Mouse (Mus musculus) frontal cortex, adult 2 months (tissue): ENCODE results near the gene Kcnk5. TPM values are rescaled to one million over a fixed set of nuclear protein-coding genes. Genes with fewer than 3 reads are reported as not detected.

ENCODE experiments used
- DNase-seq, 2 experiments: peaks; one replicate each; pipeline ENCODE4 v3.0.0; 2022; ENCODE audit warnings: low spot score in 1 of 2; ENCODE audit errors: extremely low spot score in 1 of 2
- polyA plus RNA-seq: library from polyadenylated mRNA; depleted of rRNA; stranded (reverse); fragments of >200 nt; gene quantifications from 2 replicates; pipeline ENCODE4 v1.2.3, GENCODE M21; 2012

Kcnk5 gene
- polyA plus RNA-seq, 1 experiment: 0.86 TPM

- DNase-seq: no peak
Observed at GRCm38 (mm10) chr14:20169251-20169650, 12.4 kb downstream of the Kcnk5 start.

- DNase-seq: no peak
Observed at GRCm38 (mm10) chr14:20168478-20168877, 13.1 kb downstream of the Kcnk5 start.

- no peak for DNase-seq
Observed at GRCm38 (mm10) chr14:20168054-20168453, 13.6 kb downstream of the Kcnk5 start.

GRCm38 (mm10) chr14:20165413-20165812, 16.2 kb downstream of the Kcnk5 start:
- no peak for DNase-seq

GRCm38 (mm10) chr14:20164438-20164837, 17.2 kb downstream of the Kcnk5 start:
- no peak for DNase-seq

GRCm38 (mm10) chr14:20162686-20163085, 18.9 kb downstream of the Kcnk5 start:
- no peak for DNase-seq

GRCm38 (mm10) chr14:20158727-20159681, 22.6 kb downstream of the Kcnk5 start:
- DNase-seq: no peak

GRCm38 (mm10) chr14:20157595-20157994, 24.0 kb downstream of the Kcnk5 start:
- no peak for DNase-seq

GRCm38 (mm10) chr14:20155718-20156117, 25.9 kb downstream of the Kcnk5 start:
- DNase-seq: no peak

GRCm38 (mm10) chr14:20154937-20155336, 26.7 kb downstream of the Kcnk5 start:
- no peak for DNase-seq

GRCm38 (mm10) chr14:20154245-20154644, 27.4 kb downstream of the Kcnk5 start:
- no peak for DNase-seq

- no peak for DNase-seq
Observed at GRCm38 (mm10) chr14:20149127-20150080, 32.2 kb downstream of the Kcnk5 start.

- DNase-seq: no peak
Observed at GRCm38 (mm10) chr14:20148514-20148913, 33.1 kb downstream of the Kcnk5 start.

- DNase-seq: no peak
Observed at GRCm38 (mm10) chr14:20147854-20148253, 33.8 kb downstream of the Kcnk5 start.

- DNase-seq: peak in 1 of 2 experiments; percentile 16
Observed at GRCm38 (mm10) chr14:20144093-20144492, 37.5 kb downstream of the Kcnk5 start.

- no peak for DNase-seq
Observed at GRCm38 (mm10) chr14:20138484-20139355, 42.9 kb downstream of the Kcnk5 start, which contains the start of gene Saysd1. Gene Saysd1, minus strand, starts transcription at chr14:20138534.

GRCm38 (mm10) chr14:20134965-20135671, 46.5 kb downstream of the Kcnk5 start:
- no peak for DNase-seq

- no peak for DNase-seq
Observed at GRCm38 (mm10) chr14:20128162-20128561, 53.4 kb downstream of the Kcnk5 start.

- DNase-seq: no peak
Observed at GRCm38 (mm10) chr14:20127406-20128087, 54.1 kb downstream of the Kcnk5 start.
